Mouse (Mus musculus): ENCODE results near the gene Rai1.

Gene Rai1

GRCm38 (mm10) chr11:60094909-60095810 lies 9.7 kb upstream of the Rai1 start:
- no peak for DNase-seq (ENCODE audit: low read depth)

- DNase-seq (ENCODE audit: low read depth), result no peak
Observed at GRCm38 (mm10) chr11:60099555-60100186, 5.1 kb upstream of the Rai1 start.

GRCm38 (mm10) chr11:60100827-60101555 lies 3.8 kb upstream of the Rai1 start:
- no peak for DNase-seq (ENCODE audit: low read depth)

GRCm38 (mm10) chr11:60101986-60102385 lies 2.8 kb upstream of the Rai1 start:
- DNase-seq (ENCODE audit: low read depth), result no peak

DNA sequence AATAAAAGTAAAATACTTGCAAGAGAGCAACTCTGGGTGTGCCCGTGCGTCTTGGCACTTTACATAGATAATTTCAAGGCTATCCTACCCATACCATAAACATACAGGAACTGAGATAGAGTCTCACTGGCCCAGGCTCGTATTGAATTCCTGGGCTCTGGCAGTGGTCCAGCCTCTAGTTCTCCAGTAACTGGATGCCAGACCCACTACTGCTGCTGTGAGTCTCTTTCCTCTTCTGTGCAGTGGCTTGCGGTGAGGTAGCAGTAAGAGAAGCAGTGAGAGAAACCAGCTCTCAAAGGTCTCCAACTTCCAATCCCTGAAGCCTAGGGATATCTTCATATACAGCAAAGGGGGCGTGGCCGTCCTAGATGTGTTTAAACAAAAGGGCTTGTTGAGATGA lies 2.1 kb upstream of the Rai1 start:
- no peak for DNase-seq (ENCODE audit: low read depth)

GRCm38 (mm10) chr11:60103567-60103966 lies 1.2 kb upstream of the Rai1 start:
- DNase-seq (ENCODE audit: low read depth), result no peak

DNA sequence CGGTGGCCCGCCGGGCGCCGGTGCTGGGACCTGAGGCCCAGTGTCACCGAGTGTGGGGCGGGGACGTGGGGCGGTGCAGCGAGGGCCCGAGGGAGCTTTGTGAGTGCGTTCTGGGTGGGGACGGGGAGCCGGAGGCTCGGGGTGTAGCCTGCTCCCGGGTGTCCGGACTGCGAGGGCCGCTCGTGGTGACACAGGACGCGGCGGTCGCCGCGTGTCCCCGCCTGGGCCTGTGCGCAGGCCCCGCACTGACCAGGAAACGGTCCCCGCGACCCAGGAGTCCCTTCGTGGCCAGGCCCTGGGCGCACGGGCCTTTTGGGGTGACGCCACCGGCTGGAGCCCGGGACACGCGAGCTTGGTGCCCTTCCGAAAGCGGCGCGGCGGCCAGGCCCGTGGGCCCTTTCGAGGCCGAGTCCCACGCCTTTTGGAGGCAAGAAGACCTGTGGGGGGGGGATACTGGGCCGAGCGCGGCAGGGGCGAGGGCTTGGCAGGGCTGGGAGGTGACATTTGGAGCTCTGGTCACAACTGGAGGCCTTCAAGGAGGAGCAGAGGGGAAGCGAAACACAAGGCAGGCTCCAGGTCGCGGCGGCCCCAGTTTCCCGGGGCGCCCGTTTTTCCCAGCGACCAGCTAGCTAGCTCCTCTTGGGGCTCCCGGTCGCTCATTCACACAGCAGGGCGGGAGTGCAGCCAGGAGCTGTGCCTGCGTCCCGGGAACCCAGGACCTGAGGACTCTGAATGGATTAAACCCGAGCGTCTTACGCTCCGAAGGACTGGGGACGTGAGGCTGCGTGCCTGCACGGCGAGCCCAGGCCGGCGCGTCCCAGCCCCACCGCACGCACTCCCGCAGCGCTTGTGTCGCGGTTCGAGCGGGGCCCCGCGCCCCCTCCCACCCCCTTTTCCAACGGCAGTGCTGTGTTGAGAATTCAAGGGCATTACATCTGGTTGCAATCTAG lies 1.1 kb downstream of the Rai1 start:
- DNase-seq (ENCODE audit: low read depth), result no peak

GRCm38 (mm10) chr11:60106543-60107110 lies 1.8 kb downstream of the Rai1 start:
- DNase-seq (ENCODE audit: low read depth), result no peak

DNA sequence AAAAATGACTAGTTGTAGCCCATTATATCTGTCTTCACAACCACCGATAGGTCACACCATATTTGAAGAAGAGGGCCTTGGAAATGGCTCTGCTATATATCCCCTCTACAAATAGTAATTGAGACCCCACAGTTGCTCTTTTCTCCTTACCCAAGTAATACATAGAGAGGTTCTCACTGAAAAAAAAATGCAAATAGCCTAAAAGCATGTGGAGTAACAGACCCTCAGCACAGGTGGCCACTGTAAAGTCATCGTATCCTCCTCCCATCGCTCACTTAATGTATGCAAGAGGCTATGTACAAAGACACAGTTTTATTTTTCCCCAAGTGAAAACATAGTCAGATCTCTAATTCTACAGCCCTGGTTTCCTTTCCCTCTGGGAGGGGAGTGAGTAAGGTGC lies 2.6 kb downstream of the Rai1 start:
- DNase-seq (ENCODE audit: low read depth), result no peak

GRCm38 (mm10) chr11:60108631-60109172 lies 3.9 kb downstream of the Rai1 start:
- no peak for DNase-seq (ENCODE audit: low read depth)

DNA sequence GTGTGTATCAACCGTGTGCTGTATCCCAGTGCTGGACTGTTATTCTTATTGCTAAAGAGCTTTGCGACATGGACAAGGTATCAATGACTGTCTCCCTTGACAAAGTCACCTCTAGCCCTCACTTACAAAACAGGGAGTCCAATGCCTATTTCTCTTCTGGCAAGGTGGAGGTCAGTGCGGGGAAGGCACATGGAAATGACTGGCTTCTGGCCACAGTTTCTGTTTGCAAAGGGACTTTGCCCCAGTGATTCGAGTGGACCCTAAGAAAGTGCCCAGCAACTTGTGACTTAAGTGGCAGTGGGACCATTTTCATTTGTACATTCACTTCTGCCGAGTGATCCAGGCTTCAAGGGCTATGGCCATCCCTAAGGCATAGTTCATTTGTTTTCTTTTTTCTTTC lies 5.6 kb downstream of the Rai1 start:
- DNase-seq (ENCODE audit: low read depth), result no peak

GRCm38 (mm10) chr11:60111576-60111975 lies 6.8 kb downstream of the Rai1 start:
- DNase-seq (ENCODE audit: low read depth), result no peak

DNA sequence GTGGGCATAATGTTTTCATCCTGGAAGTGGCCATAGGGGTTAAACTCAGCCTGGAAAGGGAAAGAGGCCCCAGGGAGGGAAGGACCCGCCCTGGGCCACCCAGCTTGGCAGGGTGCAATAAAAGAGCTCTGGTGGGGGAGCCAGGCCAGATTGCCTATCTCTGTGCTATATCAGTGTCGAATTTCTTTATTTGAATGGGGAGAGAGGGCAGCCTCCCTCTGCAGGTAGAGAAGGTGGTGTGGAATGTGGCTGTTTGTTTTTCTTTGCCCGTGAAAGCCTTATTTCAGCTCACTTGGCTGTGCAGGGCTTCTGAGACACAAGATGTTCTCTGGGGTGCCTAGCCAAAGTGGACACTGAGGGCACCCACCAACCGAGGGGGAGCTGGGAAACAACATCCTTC lies 8.8 kb downstream of the Rai1 start:
- no peak for DNase-seq (ENCODE audit: low read depth)

DNA sequence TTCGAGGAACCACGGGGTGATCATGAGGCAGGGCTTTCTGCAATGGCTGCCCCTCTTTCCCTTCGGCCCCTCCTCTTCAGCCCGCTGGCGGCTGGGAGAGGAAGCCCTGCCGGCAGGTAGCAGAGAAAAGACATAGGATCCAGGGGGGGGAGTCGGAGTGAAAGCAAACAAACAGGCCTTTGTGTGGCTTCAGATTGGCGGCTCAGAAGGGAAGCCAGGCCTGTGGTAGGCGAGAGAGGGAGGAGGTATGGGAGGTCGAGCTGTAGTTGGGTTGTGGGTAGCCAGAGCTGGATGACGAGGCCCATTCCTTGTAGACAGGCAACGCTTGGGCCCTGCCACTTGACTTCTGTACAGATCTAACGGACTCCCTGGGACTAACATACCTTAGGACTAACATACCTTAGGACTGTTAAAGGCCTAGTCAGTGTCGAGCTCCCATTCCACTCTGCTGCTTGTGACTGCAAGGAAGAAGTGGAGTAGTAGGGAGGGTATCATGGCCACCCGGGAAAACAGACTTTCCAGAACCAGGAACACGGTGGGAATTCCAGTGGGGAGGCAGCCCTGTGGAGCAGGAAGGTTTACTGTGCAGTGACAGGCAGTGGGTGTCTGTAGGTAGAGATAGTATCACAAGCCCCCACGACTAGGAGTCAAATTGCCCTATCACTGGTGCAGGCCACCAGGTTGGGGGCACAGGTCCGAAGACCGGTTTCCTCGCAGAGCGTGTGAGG lies 9.6 kb downstream of the Rai1 start:
- no peak for DNase-seq (ENCODE audit: low read depth)

- peak; percentile 93 for DNase-seq (ENCODE audit: low read depth)
Observed at GRCm38 (mm10) chr11:60115024-60115538, 10.3 kb downstream of the Rai1 start.

- no peak for DNase-seq (ENCODE audit: low read depth)
Observed at GRCm38 (mm10) chr11:60115638-60116276, 10.9 kb downstream of the Rai1 start.

DNA sequence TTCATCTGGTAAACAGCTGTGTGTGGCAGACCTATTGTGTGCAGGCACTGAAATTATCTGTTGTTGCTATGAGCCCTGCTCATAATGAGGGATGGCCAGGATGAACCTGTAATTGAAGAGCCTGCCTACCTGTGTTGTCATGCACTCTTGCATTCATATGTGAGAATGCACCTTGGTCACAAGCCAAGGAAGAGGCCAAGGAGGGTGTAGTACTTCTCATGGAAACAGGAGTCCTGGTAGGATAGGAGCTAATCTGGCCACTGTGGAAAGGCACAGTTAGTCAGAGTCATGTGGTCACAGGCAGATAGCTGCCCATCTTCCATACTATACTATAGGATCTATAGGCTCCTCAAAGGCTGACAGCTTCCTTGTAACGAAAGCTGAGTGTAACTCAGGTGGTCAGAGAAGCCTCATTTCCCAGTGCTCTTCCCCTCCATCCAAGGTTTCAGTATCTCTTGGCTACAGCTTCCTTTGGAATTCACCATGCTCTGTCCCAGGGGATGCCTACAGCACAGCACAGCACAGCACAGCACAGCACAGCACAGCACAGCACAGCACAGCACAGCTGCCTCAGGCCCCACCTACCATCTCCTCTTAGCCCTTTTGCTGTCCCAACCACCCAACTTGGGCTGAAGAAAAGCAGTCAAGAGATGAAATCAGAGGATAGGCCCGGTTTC lies 15.9 kb downstream of the Rai1 start:
- no peak for DNase-seq (ENCODE audit: low read depth)

DNA sequence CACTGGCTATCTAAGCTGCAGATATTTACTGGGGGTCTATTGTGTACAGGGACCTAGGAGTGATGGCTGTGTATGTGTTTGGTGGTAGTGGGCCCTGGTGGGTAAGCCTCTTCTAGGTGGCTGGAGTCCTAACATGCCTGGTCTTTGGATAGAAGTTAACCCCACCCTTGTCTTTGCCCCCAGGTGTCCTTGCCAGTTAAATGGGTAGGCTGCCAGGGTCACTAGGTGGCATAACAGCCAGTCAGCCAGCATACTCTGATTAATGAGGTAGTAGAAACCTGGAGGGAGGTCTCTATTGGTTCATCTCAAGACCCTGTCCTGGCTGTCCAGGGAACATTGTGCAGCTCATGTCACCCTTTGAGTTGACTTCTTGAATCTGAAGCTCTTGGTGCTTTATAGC lies 17.8 kb downstream of the Rai1 start:
- no peak for DNase-seq (ENCODE audit: low read depth)

DNA sequence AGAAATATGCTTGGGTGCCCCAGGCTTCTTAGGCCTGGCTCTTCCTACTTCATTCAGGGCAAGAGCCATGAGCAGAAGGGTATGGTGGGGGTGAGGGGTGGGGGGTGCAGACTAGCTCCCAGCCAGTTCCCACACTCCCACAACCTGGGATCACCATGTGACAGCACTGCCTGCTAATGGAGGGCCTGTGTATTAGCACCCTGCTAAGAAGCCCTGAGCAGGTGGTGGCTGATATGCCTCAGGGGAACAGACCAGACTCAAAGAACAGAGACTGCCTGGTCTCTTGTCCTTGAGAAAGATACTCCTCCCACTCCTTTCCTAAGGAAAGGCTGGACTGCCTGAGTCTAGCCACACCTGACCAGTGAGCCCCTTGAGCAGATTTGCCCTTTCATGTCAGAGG lies 22.2 kb downstream of the Rai1 start:
- DNase-seq (ENCODE audit: low read depth), result no peak

Measured in c-Kit-positive CD71-positive TER-119-negative erythroid progenitor cells, embryonic 14.5 days (primary cell).